Mouse (Mus musculus): ENCODE data around the gene Zfhx3. TPM values are rescaled to one million over a fixed set of nuclear protein-coding genes. Genes with fewer than 3 reads are reported as not detected.

Zfhx3 gene
- polyA plus RNA-seq, 1 experiment = 2.2 TPM

- DNase-seq (ENCODE audit: low read depth) = no peak
These were observed 848.3 kb downstream of the Zfhx3 start for GRCm38 (mm10) chr8:108790559-108791293.

DNA sequence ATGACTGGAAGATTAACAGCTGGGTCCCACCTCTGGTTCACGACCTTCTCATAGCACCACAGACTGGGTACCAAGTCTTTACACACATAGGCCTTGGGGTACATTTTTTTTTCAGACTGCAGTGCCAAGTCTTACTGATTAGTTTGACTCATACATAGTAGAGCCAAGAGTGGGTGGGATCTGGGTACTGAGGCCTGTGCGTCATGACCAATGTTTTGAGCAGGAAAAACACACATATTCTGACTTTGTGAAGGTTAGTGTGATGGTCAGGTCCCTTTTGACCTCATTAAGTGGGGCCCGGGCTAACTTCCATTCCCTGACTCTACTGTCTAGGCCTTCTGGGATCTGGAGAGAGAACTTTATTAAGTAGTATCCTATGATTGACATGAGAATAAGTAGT is 853.6 kb downstream of the Zfhx3 start:
- DNase-seq (ENCODE audit: low read depth) = no peak

GRCm38 (mm10) chr8:108796882-108797281 is 854.4 kb downstream of the Zfhx3 start:
- DNase-seq (ENCODE audit: low read depth) = no peak

DNA sequence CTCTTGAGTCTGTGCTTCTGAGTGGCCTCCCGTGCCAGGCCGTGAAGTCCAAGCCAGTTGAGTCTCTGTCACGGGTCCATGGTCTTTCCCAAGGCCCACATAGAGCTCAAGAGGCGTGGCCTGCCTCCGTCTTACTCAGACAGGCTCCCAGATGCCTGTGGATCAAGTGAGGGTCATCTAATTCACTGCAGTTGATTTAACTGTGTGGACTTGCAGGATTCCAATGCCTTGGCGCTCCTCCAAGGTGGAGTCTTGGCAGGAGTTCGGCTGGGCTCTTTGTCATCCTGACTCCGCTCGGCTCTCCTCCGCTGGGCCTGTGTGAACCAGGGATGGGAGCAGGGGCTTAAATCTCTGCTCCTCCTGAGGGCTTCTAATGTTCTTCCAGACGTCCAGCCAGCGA is 855.6 kb downstream of the Zfhx3 start:
- no peak for DNase-seq (ENCODE audit: low read depth)

- DNase-seq (ENCODE audit: low read depth) = no peak
These were observed 856.8 kb downstream of the Zfhx3 start for GRCm38 (mm10) chr8:108799250-108799649.

DNA sequence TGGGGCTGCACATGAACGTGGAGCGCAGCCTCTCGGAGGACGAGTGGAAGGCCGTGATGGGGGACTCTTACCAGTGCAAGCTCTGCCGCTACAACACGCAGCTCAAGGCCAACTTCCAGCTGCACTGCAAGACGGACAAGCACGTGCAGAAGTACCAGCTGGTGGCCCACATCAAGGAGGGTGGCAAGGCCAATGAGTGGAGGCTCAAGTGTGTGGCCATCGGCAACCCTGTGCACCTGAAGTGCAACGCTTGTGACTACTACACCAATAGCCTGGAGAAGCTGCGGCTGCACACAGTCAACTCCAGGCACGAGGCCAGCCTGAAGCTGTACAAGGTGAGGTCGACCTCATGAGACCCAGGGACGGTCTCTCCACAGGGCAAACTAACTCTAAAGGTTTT is 857.9 kb downstream of the Zfhx3 start:
- no peak for DNase-seq (ENCODE audit: low read depth)

DNA sequence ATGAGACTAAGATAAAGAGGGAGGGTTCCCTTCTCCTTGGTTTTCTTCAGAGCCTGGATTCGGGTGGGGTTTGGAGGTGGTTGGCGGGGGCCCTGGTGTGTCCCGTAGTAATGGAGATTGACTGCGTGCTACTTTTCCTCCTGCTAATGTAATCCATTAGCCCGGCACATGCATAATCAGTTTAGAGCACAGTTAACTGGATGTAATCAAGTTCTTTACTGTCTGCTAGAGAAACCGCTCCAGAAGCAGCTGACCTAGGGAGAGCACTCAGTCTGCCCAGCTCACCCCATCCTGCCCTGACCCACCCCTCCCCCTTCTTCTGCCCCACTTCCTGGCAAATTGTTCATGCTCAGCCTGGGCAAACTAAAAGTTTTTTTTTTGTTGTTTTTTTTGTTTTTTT is 860.6 kb downstream of the Zfhx3 start:
- no peak for DNase-seq (ENCODE audit: low read depth)

DNA sequence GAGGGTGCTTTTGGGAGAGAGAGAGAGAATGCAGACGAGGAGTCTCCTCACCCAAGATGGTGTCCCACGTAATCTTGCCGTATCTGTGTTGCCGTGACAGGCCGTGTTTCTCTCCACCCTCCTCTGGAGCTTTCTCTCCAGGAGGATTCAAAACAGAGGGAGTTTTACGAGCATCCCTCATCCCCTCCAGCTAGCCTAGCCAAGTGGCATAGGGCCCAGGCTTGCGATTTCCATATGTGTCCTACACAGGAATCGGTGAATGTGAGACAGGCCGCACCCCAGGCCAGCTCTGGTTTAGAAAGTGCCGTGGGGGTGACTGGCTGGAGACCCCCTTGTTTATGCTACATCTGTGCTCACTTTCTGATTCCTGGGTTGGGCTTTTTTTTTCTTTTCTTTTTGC is 869.2 kb downstream of the Zfhx3 start:
- DNase-seq (ENCODE audit: low read depth) = no peak

- no peak for DNase-seq (ENCODE audit: low read depth)
These were observed 870.9 kb downstream of the Zfhx3 start for GRCm38 (mm10) chr8:108813375-108813774.

GRCm38 (mm10) chr8:108819271-108819671 is 876.8 kb downstream of the Zfhx3 start:
- DNase-seq (ENCODE audit: low read depth) = no peak

- DNase-seq (ENCODE audit: low read depth) = no peak
These were observed 877.4 kb downstream of the Zfhx3 start for GRCm38 (mm10) chr8:108819826-108820225.

- DNase-seq (ENCODE audit: low read depth) = no peak
These were observed 878.2 kb downstream of the Zfhx3 start for GRCm38 (mm10) chr8:108820634-108821033.

DNA sequence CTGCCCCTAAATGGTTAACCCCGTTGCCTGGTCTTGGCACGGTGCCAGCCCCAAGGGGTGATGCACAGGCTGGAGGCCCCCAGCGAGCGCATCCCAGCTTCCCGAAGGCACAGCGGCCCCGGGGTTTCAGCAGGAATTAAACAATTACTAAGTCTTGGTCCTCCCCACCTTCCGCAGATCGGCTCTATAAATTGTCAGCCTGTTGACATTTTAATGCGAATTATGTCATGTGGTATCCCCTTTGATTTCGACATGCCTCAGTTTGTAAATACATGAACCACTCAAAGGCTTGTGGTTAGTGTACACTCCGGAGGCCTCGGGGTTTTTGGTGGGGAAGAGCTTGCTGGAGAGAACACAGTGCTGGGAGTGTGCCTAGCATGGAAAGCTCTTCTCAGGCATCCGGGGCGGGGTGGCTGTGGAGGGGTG is 880.4 kb downstream of the Zfhx3 start:
- DNase-seq (ENCODE audit: low read depth) = no peak

GRCm38 (mm10) chr8:108824049-108824448 is 881.6 kb downstream of the Zfhx3 start:
- DNase-seq (ENCODE audit: low read depth) = no peak

DNA sequence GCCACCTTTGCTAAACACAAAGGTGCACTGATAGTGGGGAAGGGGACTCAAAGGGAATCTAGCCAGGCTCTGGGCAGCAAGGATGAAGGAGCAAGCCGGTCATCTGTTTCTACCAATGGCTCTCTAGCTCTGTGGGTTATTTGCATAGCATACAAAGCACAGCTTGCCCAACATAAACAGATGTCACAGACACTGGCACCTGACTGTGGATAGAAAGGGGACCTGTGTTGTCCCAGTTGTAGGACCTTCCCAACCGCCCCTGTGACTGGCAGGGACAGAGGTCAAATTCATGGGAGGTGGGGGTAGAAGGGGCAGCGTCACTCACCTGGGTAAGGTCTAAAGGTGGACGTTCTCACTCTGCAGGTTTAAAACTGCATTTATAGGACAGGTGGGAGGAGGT is 884.0 kb downstream of the Zfhx3 start:
- DNase-seq (ENCODE audit: low read depth) = no peak

DNA sequence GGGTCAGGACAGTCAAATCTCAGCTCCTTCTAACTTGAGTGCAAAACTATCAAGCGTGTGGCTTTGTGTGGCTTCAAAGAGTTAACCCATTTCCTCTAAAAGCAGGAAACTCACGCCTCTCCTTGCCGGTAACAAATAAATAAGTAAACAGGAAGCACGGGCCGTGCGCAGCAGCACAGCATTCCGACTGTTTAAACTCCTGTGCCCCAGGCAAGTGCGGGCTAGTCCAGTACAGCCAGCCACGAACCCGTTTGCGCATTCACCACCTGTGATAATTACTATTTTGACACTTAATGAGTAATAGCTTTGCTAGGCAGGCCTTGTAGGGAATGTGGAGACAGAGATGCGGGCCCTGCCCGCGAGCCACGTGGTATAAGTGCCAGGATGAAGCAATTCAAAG is 885.0 kb downstream of the Zfhx3 start:
- no peak for DNase-seq (ENCODE audit: low read depth)

DNA sequence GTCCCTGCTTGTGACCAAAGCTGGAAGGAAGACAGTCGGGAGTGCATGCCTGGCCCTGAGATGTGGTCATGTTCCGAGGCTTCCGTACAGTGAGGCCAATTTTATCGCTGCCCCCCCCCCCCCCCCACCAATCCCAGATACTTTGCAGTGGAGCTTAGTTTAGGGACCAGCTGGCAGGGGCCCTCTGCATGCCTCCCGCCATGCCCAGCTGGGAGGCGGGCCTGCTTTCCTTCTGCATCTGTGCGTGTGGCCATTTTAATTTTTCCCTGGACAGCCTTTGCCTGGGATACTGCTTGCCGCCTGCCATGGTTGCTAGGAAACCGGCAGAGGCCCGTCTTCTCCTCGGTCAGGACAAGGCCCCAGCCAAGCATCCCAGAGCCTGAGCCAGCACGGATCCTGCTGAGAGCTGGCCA is 886.9 kb downstream of the Zfhx3 start:
- no peak for DNase-seq (ENCODE audit: low read depth)

DNA sequence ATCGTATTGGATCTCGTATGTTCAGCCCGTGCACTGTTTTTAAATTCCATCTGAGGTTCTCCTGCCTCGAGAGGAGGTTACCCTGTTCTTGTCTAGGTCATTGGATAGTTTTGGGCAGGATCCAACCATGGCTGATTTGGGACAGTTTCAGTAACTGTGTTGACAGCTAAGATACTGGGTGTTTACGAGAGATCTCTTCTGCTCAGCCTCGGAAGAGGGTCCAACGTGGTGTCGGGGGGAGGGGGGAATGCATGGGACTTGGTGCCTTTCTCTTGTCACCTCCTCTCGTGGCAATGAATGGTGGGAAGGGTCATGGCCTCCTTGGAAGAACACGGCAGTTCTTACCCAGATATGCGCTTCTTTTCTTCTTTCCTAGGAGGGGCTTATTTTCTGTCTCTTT is 892.7 kb downstream of the Zfhx3 start:
- DNase-seq (ENCODE audit: low read depth) = no peak

DNA sequence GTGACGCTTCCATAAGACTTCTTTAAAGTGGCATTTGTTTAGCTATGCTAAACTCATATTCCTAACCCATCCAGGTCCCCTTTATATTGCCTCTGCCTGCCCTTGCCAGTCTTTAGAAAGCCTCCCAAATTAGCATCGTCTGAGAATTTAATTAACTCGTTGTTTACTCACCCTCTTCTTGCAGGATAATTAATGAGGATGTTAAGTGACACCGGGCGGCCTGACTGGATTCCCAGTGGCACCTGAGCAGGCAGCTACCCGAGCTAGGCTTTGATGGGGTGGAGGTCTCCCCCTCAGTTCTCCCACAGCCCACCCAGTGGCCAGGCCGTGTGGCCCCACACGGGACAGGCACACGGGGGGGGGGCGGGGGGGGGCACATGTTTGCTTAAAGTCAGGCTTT is 895.3 kb downstream of the Zfhx3 start:
- no peak for DNase-seq (ENCODE audit: low read depth)

- no peak for DNase-seq (ENCODE audit: low read depth)
These were observed 896.3 kb downstream of the Zfhx3 start for GRCm38 (mm10) chr8:108838761-108839160.

- no peak for DNase-seq (ENCODE audit: low read depth)
These were observed 899.9 kb downstream of the Zfhx3 start for GRCm38 (mm10) chr8:108842307-108842706.

- DNase-seq (ENCODE audit: low read depth) = no peak
These were observed 903.7 kb downstream of the Zfhx3 start for GRCm38 (mm10) chr8:108846174-108846573.

GRCm38 (mm10) chr8:108846827-108847226 is 904.4 kb downstream of the Zfhx3 start:
- DNase-seq (ENCODE audit: low read depth) = no peak

GRCm38 (mm10) chr8:108847356-108847755 is 904.9 kb downstream of the Zfhx3 start:
- no peak for DNase-seq (ENCODE audit: low read depth)
